Mouse (Mus musculus) lung, adult 2 months (tissue): Measurements from ENCODE around the gene Dnmt1. TPM values are rescaled to one million over a fixed set of nuclear protein-coding genes. Genes with fewer than 3 reads are reported as not detected.

Source experiments
- DNase-seq: peaks from one replicate; pipeline ENCODE4 v3.0.0; 2022
- H3K4me1 ChIP-seq: fragments of 200-500 bp; 2 replicates; pipeline ENCODE4 v1.6.1; 2011; ENCODE audit warnings: low read length; ENCODE audit not compliant: control insufficient read depth, insufficient read depth
- H3K4me3 ChIP-seq: fragments of 200-500 bp; replicated peaks from 2 replicates; pipeline ENCODE3; 2011; ENCODE audit warnings: low read depth, mild to moderate bottlenecking, control low read depth, low read length; ENCODE audit errors: extremely low read depth
- CTCF ChIP-seq: fragments of 200-500 bp; IDR thresholded peaks from 2 replicates; pipeline ENCODE4 v1.5.1; 2011; ENCODE audit warnings: mild to moderate bottlenecking, low read length, control low read depth; ENCODE audit not compliant: insufficient read depth
- POLR2A ChIP-seq: fragments of 200-500 bp; IDR thresholded peaks from 2 replicates; pipeline ENCODE4 v1.6.1; 2011; ENCODE audit warnings: low read depth, mild to moderate bottlenecking, control low read depth, low read length, borderline replicate concordance; ENCODE audit errors: extremely low read depth
- WGBS: fragments of 180-500 bp; shearing (Covaris S2); methylation state at CpG from one replicate; pipeline ENCODE4 v1.1.7; 2018; 5-methylcytosine and 5-hydroxymethylcytosine counted together
- polyA plus RNA-seq: library from polyadenylated mRNA; depleted of rRNA; stranded (reverse); fragments of >200 nt; gene quantifications from 2 replicates; pipeline ENCODE4 v1.2.3, GENCODE M21; 2012; rRNA removed

Gene Dnmt1
- polyA plus RNA-seq, 1 experiment: 22.8 TPM

- Histone ChIP-seq H3K4me1 (peaks cover 4% of the 10 kb centered on the region; the same call in 1 of the 2 replicates), H3K4me3 (peak within 1 kb of the TSS; percentile 61)
- peak; percentile 59 for DNase-seq
- TF ChIP-seq CTCF (no peak), POLR2A (peak; percentile 45; the same call in 1 of the 2 replicates)
- 2% methylated on average over 53 of the region's 53 CpGs for WGBS
Measured at GRCm38 (mm10) chr9:20868448-20869001, 91.2 kb downstream of the Dnmt1 start, which contains the start of gene A230050P20Rik. Gene A230050P20Rik (plus strand): TSS chr9:20868642.

- 50% methylated on average over 3 of the region's 3 CpGs for WGBS
- Histone ChIP-seq H3K4me3 (no peak overlapping the region), H3K4me1 (peaks cover 4% of the 10 kb centered on the region; the same call in 1 of the 2 replicates)
- DNase-seq: no peak
- TF ChIP-seq POLR2A (no peak), CTCF (no peak)
Measured at GRCm38 (mm10) chr9:20866879-20867278, 92.8 kb downstream of the Dnmt1 start.

- H3K4me1 ChIP-seq: no peaks in the 10 kb centered on the region
- TF ChIP-seq POLR2A (no peak), CTCF (no peak)
- no peak overlapping the region for H3K4me3 ChIP-seq
- no peak for DNase-seq
- WGBS: 60% methylated on average over 4 of the region's 4 CpGs
Measured at GRCm38 (mm10) chr9:20862225-20862624, 97.5 kb downstream of the Dnmt1 start.

GRCm38 (mm10) chr9:20861821-20862220 lies 97.9 kb downstream of the Dnmt1 start:
- DNase-seq: no peak
- WGBS: 5% methylated on average over 4 of the region's 4 CpGs
- Histone ChIP-seq H3K4me3 (no peak overlapping the region), H3K4me1 (no peaks in the 10 kb centered on the region)
- TF ChIP-seq POLR2A (no peak), CTCF (peak; percentile 53)

- no peak for DNase-seq
- Histone ChIP-seq H3K4me1 (no peaks in the 10 kb centered on the region), H3K4me3 (no peak overlapping the region)
- no peak for TF ChIP-seq POLR2A
- TF ChIP-seq CTCF: no peak
- WGBS: 39% methylated on average over 6 of the region's 6 CpGs
Measured at GRCm38 (mm10) chr9:20859926-20860325, 99.8 kb downstream of the Dnmt1 start.

Other genes with a start within 250 kb of the Dnmt1 start
- gene Olfm2, start 213.5 kb downstream of the Dnmt1 start, polyA plus RNA-seq: 14.2 and 15.2 TPM in 2 replicates
- gene Col5a3, start 144.8 kb downstream of the Dnmt1 start, polyA plus RNA-seq: 4.0 and 4.6 TPM in 2 replicates
- not detected in 2 replicates for gene Rdh8, start 141.4 kb downstream of the Dnmt1 start, polyA plus RNA-seq
- gene A230050P20Rik, start 91.2 kb downstream of the Dnmt1 start, polyA plus RNA-seq: 95.9 and 105 TPM in 2 replicates
- 2.8 and 3.5 TPM in 2 replicates for gene Angptl6, start 80.2 kb downstream of the Dnmt1 start, polyA plus RNA-seq
- gene Ppan, start 71.7 kb downstream of the Dnmt1 start, polyA plus RNA-seq: 36.2 and 49.8 TPM in 2 replicates
- gene Eif3g, start 61.3 kb downstream of the Dnmt1 start, polyA plus RNA-seq: 88.4 and 93.6 TPM in 2 replicates
- gene S1pr2, start 16.9 kb upstream of the Dnmt1 start, polyA plus RNA-seq: 24.2 and 32.1 TPM in 2 replicates
- gene Mrpl4, start 42.9 kb upstream of the Dnmt1 start, polyA plus RNA-seq: 113 and 130 TPM in 2 replicates
- 332 and 372 TPM in 2 replicates for gene Icam1, start 56.1 kb upstream of the Dnmt1 start, polyA plus RNA-seq
- gene Icam4, start 69.5 kb upstream of the Dnmt1 start, polyA plus RNA-seq: 1.8 and 1.9 TPM in 2 replicates
- gene Icam5, start 72.2 kb upstream of the Dnmt1 start, polyA plus RNA-seq: 0.69 and 0.77 TPM in 2 replicates
- not detected in 2 replicates for gene Zglp1, start 107.2 kb upstream of the Dnmt1 start, polyA plus RNA-seq
- gene Gm49373, start 113.2 kb upstream of the Dnmt1 start, polyA plus RNA-seq: 0.17 and 0.37 TPM in 2 replicates
- 43.1 and 46.7 TPM in 2 replicates for gene Fdx1l, start 113.7 kb upstream of the Dnmt1 start, polyA plus RNA-seq
- gene Gm38431, start 132.1 kb upstream of the Dnmt1 start, polyA plus RNA-seq: 3.0 and 9.7 TPM in 2 replicates
- gene Raver1, start 132.1 kb upstream of the Dnmt1 start, polyA plus RNA-seq: 61.9 and 63.4 TPM in 2 replicates
- 33.7 and 34.3 TPM in 2 replicates for gene Tyk2, start 171.4 kb upstream of the Dnmt1 start, polyA plus RNA-seq
- gene Cdc37, start 190.1 kb upstream of the Dnmt1 start, polyA plus RNA-seq: 49.3 and 65.5 TPM in 2 replicates
- gene Pde4a, start 205.8 kb upstream of the Dnmt1 start, polyA plus RNA-seq: 13.1 and 13.8 TPM in 2 replicates